ENCODE assay signal across 8 mouse cellular contexts in the genomic region with DNA sequence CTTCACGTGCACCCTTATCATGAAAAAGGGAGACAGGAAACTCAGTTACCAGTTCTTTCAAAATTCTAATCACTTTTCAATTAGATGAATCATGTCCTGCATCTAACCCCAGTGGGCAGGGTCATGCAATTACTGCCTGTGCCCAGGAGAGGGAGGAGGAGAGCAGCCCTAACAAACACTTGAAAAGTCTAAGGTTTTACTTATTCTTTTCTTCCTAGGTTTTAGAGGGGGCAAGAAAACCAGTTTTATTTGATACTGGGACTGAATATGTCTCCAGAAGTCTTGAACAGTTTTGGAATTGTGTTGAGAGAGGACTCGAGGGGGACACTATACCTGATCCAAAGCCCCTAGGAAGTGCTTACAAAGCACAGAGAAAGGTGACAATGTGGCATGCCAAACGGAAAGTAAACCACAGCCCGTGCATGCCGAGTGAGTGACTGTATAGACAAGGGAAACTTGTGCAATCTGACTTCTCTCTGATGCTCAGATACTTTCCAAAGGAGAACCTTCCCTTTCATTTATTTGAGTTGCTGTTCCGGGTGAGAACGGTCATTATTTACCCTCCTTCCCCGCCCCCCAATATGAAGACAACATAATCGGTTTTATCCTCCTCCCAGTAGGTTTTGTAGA.
DNase-seq lines count a peak whose midpoint lies in the region; ATAC-seq and TF ChIP-seq lines count a peak whose summit lies in the region.

No protein-coding gene starts in this region.

- H3K27ac ChIP-seq in spleen, adult 2 months (ENCODE audit: insufficient read depth, low read length) = no peak overlapping the region
- no peak overlapping the region for H3K27ac ChIP-seq in heart, postnatal 0 days (ENCODE audit: low read depth)
- H3K27ac ChIP-seq in liver, postnatal 0 days (ENCODE audit: low read depth) = no peak overlapping the region

- H3K36me3 ChIP-seq in spleen, adult 2 months (ENCODE audit: control insufficient read depth, insufficient read depth, low read length) = no peaks in the 10 kb centered on the region
- H3K36me3 ChIP-seq in heart, postnatal 0 days (replicated peaks; ENCODE audit: control insufficient read depth, insufficient read depth, low read length) = no peaks in the 10 kb centered on the region
- H3K36me3 ChIP-seq in liver, postnatal 0 days (replicated peaks; ENCODE audit: insufficient read depth, low read length) = no peaks in the 10 kb centered on the region

- H3K4me3 ChIP-seq in spleen, adult 2 months (ENCODE audit: extremely low read depth, insufficient read depth, insufficient read length) = no peak overlapping the region
- H3K4me3 ChIP-seq in heart, postnatal 0 days (ENCODE audit: low read depth, low read length) = no peak overlapping the region
- H3K4me3 ChIP-seq in liver, postnatal 0 days (ENCODE audit: low read depth, low read length) = peak overlapping the region; percentile 24

- TF ChIP-seq EP300 in heart, postnatal 0 days (IDR thresholded peaks at IDR 0.05; ENCODE audit: low read depth) = no peak
- no peak for TF ChIP-seq EP300 in liver, postnatal 0 days (IDR thresholded peaks at IDR 0.05; ENCODE audit: low read depth)

- no peaks in the 10 kb centered on the region for H3K9me3 ChIP-seq in heart, postnatal 0 days (replicated peaks; ENCODE audit: control insufficient read depth, low read length)
- H3K9me3 ChIP-seq in liver, postnatal 0 days (ENCODE audit: low read length) = no peaks in the 10 kb centered on the region

- no peak for ATAC-seq in heart, postnatal 0 days (ENCODE audit: insufficient read depth, low read depth)
- no peak for ATAC-seq in liver, postnatal 0 days

- DNase-seq in adrenal gland, adult (ENCODE audit: inconsistent age in 2 of 2, low spot score in 1 of 2) = peak; percentile 11 to 70
- no peak for DNase-seq in adrenal gland, postnatal 4 days (ENCODE audit: low spot score in 2 of 2)
- DNase-seq in spleen, adult 2 months (ENCODE audit: low read depth in 1 of 2, low spot score in 2 of 2) = no peak
- no peak for DNase-seq in spleen, postnatal 36 days (ENCODE audit: low spot score in 2 of 2)
- DNase-seq in heart, postnatal 0 days (ENCODE audit: low spot score) = no peak
- DNase-seq in liver, postnatal 0 days = peak; percentile 24
- DNase-seq in natural killer cell, adult 2 months (ENCODE audit: low spot score in 2 of 2) = no peak
- no peak for DNase-seq in layer of hippocampus, adult 11-12 months (ENCODE audit: low spot score)

- WGBS in spleen, adult 2 months = 25% methylated on average over 9 of the region's 9 CpGs
- WGBS in heart, postnatal 0 days = 42% methylated on average over 9 of the region's 9 CpGs
- WGBS in liver, postnatal 0 days (ENCODE audit: insufficient replicate concordance) = 25% methylated on average over 9 of the region's 9 CpGs

- H3K9ac ChIP-seq in heart, postnatal 0 days (replicated peaks; ENCODE audit: low read depth, low read length) = no peak overlapping the region
- H3K9ac ChIP-seq in liver, postnatal 0 days (replicated peaks) = peak overlapping the region; percentile 17; the same call in 1 of the 2 replicates

- H3K27me3 ChIP-seq in spleen, adult 2 months (ENCODE audit: control insufficient read depth, insufficient read depth, low read length) = no peaks in the 10 kb centered on the region
- no peaks in the 10 kb centered on the region for H3K27me3 ChIP-seq in heart, postnatal 0 days (ENCODE audit: control insufficient read depth, insufficient read depth, low read length)
- no peaks in the 10 kb centered on the region for H3K27me3 ChIP-seq in liver, postnatal 0 days (ENCODE audit: insufficient read depth, low read length)

- peak; percentile 10; the same call in 1 of the 2 replicates for TF ChIP-seq CTCF in spleen, adult 2 months (IDR thresholded peaks at IDR 0.05; ENCODE audit: extremely low read depth, insufficient read depth, insufficient read length, insufficient replicate concordance)
- TF ChIP-seq CTCF in heart, postnatal 0 days (IDR thresholded peaks at IDR 0.05; ENCODE audit: low read depth) = peak; percentile 66
- peak; percentile 71 for TF ChIP-seq CTCF in liver, postnatal 0 days (IDR thresholded peaks at IDR 0.05; ENCODE audit: low read depth)

- no peaks in the 10 kb centered on the region for H3K4me1 ChIP-seq in spleen, adult 2 months (ENCODE audit: control insufficient read depth, insufficient read depth, insufficient read length)
- no peaks in the 10 kb centered on the region for H3K4me1 ChIP-seq in heart, postnatal 0 days (ENCODE audit: control insufficient read depth, insufficient read depth)
- no peaks in the 10 kb centered on the region for H3K4me1 ChIP-seq in liver, postnatal 0 days (ENCODE audit: insufficient read depth)

- peak overlapping the region; percentile 47 for H3K4me2 ChIP-seq in heart, postnatal 0 days (ENCODE audit: low read depth, low read length)
- peak overlapping the region; percentile 60 for H3K4me2 ChIP-seq in liver, postnatal 0 days (ENCODE audit: low read depth, low read length)

- no peak for TF ChIP-seq POLR2A in spleen, adult 2 months (IDR thresholded peaks at IDR 0.05; ENCODE audit: low read depth, low read length)

Comparison
In these comparisons a context has a peak if more than half of its experiments do, and no peak if none do; other contexts are left out.
1. DNase-seq: peak in adrenal gland, adult (2 of 2) and liver, postnatal 0 days (single experiment); none in adrenal gland, postnatal 4 days (0 of 2), spleen, adult 2 months (0 of 2), spleen, postnatal 36 days (0 of 2), heart, postnatal 0 days (single experiment), natural killer cell, adult 2 months (0 of 2) and layer of hippocampus, adult 11-12 months (single experiment).
2. CTCF ChIP-seq: peak in every context shown above with its lines; median percentile 71 in liver, postnatal 0 days; 66 in heart, postnatal 0 days; 10 in spleen, adult 2 months.